Mouse (Mus musculus) megakaryocyte, embryonic 14.5 days (primary cell): ENCODE measurements at regions not wholly inside any gene's neighbourhood (a gene's known extent, or its start where the extent isn't known, plus 50 kb on each side); places are given as distances from the start of the nearest gene placed in this dataset.

Experiments
- H3K27me3 ChIP-seq: replicated peaks from 2 replicates; pipeline ENCODE3; 2012; ENCODE audit warnings: inconsistent platforms
- H3K36me3 ChIP-seq: replicated peaks from 2 replicates; pipeline ENCODE3; 2012; ENCODE audit warnings: low read length, inconsistent platforms, mixed read lengths
- H3K4me1 ChIP-seq: 2 replicates; pipeline ENCODE4 v1.6.1; 2012; ENCODE audit warnings: inconsistent platforms
- H3K4me3 ChIP-seq: replicated peaks from 2 replicates; pipeline ENCODE3; 2012; ENCODE audit warnings: moderate library complexity, mild to moderate bottlenecking, inconsistent platforms
- H3K9me3 ChIP-seq: 2 replicates; pipeline ENCODE4 v1.6.1; 2012; ENCODE audit warnings: inconsistent platforms
- FLI1 ChIP-seq: IDR thresholded peaks from 2 replicates; pipeline ENCODE4 v1.6.1; 2012; ENCODE audit warnings: low read length, inconsistent platforms, mixed read lengths
- GATA1 ChIP-seq: IDR thresholded peaks from 3 replicates; pipeline ENCODE4 v1.6.1; 2012; ENCODE audit warnings: mixed read lengths, low read length, inconsistent platforms, borderline replicate concordance

DNA sequence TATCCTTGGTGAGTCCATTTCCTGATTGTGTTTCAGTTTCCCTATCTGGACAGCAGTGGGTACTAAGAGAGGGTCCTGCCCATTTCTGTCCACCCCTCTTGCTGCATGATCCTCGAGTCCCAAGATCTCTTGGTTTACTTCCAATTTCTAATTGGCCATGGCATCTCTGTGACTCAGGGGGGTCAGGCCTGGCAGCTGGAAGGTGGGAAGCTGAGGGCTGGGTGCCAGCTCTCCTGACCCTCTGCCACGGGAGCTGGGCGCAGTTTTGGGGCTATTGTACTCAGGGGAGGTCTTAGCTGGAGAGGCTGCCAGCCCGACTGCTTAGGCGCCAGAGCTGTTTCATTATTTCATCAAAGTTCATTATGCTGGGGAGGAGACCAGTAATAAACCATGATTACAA lies 169.7 kb upstream of the Msx2 start:
- TF ChIP-seq FLI1 = no peak
- no peak for TF ChIP-seq GATA1
- no peak overlapping the region for H3K4me3 ChIP-seq
- H3K27me3 ChIP-seq = peaks cover 4% of the 10 kb centered on the region
- H3K4me1 ChIP-seq = no peaks in the 10 kb centered on the region
- H3K9me3 ChIP-seq = peaks cover 24% of the 10 kb centered on the region
- no peaks in the 10 kb centered on the region for H3K36me3 ChIP-seq

- H3K36me3 ChIP-seq = no peaks in the 10 kb centered on the region
- H3K4me1 ChIP-seq = no peaks in the 10 kb centered on the region
- peaks cover 13% of the 10 kb centered on the region for H3K9me3 ChIP-seq
- no peak overlapping the region for H3K4me3 ChIP-seq
- no peak for TF ChIP-seq GATA1
- no peak for TF ChIP-seq FLI1
- H3K27me3 ChIP-seq = peaks cover 6% of the 10 kb centered on the region
Measured at GRCm38 (mm10) chr13:53639584-53639983, 166.7 kb upstream of the Msx2 start.

- peaks cover 7% of the 10 kb centered on the region for H3K27me3 ChIP-seq
- no peaks in the 10 kb centered on the region for H3K4me1 ChIP-seq
- peaks cover 8% of the 10 kb centered on the region for H3K9me3 ChIP-seq
- H3K36me3 ChIP-seq = no peaks in the 10 kb centered on the region
- no peak overlapping the region for H3K4me3 ChIP-seq
- TF ChIP-seq GATA1 (no peak), FLI1 (no peak)
Measured at GRCm38 (mm10) chr13:53639115-53639514, 166.2 kb upstream of the Msx2 start.

DNA sequence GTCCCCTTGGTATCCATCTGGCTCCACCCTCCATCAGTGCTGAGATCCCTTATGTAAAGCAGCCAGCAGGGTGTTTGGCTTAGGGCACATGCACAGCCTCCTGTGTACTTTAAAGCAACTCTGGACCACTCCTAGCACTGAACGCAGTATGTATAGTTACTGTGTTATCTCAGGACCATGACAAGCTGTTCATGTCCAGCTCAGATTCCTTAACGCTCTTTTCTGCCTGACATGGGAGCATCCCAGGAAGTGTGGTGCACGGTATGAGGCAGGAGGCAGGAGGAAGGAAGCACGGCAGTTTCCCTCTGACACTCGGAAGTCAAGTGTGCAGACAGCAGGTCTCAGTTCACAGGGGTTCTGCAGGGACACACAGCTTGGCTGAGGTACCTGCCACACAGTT lies 163.1 kb upstream of the Msx2 start:
- Histone ChIP-seq H3K4me3 (no peak overlapping the region), H3K4me1 (no peaks in the 10 kb centered on the region), H3K27me3 (peaks cover 8% of the 10 kb centered on the region), H3K9me3 (no peaks in the 10 kb centered on the region), H3K36me3 (no peaks in the 10 kb centered on the region)
- TF ChIP-seq GATA1 (no peak), FLI1 (no peak)

GRCm38 (mm10) chr13:53634637-53635203 lies 161.8 kb upstream of the Msx2 start:
- Histone ChIP-seq H3K27me3 (peaks cover 9% of the 10 kb centered on the region), H3K4me3 (no peak overlapping the region)

GRCm38 (mm10) chr13:53598050-53598449 lies 125.2 kb upstream of the Msx2 start:
- Histone ChIP-seq H3K4me3 (no peak overlapping the region), H3K36me3 (no peaks in the 10 kb centered on the region), H3K27me3 (peaks cover 56% of the 10 kb centered on the region), H3K9me3 (peaks cover 4% of the 10 kb centered on the region; the same call in 1 of the 2 replicates), H3K4me1 (peaks cover 10% of the 10 kb centered on the region)
- no peak for TF ChIP-seq GATA1
- TF ChIP-seq FLI1 = no peak

More at GRCm38 (mm10) chr13:53634637-53635203, 161.8 kb upstream of the Msx2 start:
- Histone ChIP-seq H3K36me3 (no peaks in the 10 kb centered on the region), H3K4me1 (no peaks in the 10 kb centered on the region), H3K9me3 (no peaks in the 10 kb centered on the region)
- TF ChIP-seq FLI1 (no peak), GATA1 (no peak)

DNA sequence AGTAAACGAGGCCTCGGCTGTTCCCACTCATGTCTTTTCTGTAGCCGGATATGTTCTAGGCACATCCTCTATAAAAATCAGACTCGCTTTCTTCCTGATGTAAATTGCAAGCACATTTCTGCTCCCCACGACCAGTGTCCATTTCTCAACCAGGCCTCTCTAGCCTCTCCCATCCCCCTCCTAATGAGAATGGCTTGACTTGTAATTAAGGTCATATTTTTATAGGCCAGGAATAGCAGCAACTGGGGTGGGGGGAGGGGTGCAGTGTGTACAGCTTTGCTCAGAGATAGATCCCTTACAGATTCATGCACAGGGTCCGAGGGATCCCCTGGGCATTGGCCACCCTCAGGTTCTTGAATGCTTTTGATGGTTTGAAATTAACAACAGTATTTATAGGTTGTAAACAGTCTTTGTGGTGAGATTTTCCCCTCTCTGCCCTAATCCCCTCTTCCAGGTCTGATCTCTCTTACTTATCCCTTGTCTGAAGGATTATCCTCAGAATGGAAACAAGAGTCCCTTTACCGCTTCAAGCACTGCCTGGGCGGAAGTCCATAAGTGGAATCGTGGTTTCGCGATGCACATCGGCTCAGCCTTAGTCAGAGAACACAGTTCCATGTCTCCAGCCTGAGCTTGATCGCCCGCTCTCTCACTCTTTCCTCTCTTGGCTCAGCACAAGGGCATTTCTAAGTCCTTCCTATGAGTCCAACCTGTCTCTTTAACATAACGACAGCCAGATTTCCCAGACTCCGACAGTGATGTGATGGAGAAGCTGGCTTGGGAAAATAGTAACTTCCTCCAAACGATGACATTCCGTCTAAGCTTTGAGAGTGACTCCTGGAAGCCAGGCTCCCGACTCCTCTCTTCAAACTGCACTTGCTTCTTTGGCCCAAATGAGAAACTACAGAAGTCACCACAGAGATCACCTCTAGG lies 124.3 kb upstream of the Msx2 start:
- Histone ChIP-seq H3K4me3 (no peak overlapping the region), H3K4me1 (peaks cover 18% of the 10 kb centered on the region), H3K27me3 (peaks cover 48% of the 10 kb centered on the region), H3K9me3 (peaks cover 4% of the 10 kb centered on the region; the same call in 1 of the 2 replicates), H3K36me3 (no peaks in the 10 kb centered on the region)
- TF ChIP-seq GATA1 (no peak), FLI1 (no peak)

- H3K36me3 ChIP-seq = no peaks in the 10 kb centered on the region
- H3K4me3 ChIP-seq = no peak overlapping the region
- H3K4me1 ChIP-seq = peaks cover 41% of the 10 kb centered on the region
- TF ChIP-seq GATA1 (no peak), FLI1 (no peak)
- H3K9me3 ChIP-seq = no peaks in the 10 kb centered on the region
- peaks cover 15% of the 10 kb centered on the region for H3K27me3 ChIP-seq
Measured at GRCm38 (mm10) chr13:53592755-53593154, 119.9 kb upstream of the Msx2 start.

- no peaks in the 10 kb centered on the region for H3K27me3 ChIP-seq
- no peak overlapping the region for H3K4me3 ChIP-seq
- H3K4me1 ChIP-seq = peaks cover 66% of the 10 kb centered on the region
- H3K36me3 ChIP-seq = peaks cover 4% of the 10 kb centered on the region
- H3K9me3 ChIP-seq = peaks cover 13% of the 10 kb centered on the region
- TF ChIP-seq GATA1 (no peak), FLI1 (no peak)
Measured at GRCm38 (mm10) chr13:53586771-53587170, 113.9 kb upstream of the Msx2 start.
